Mouse (Mus musculus): ENCODE measurements around the gene Cyct. TPM values are rescaled to one million over a fixed set of nuclear protein-coding genes. Genes with fewer than 3 reads are reported as not detected.

Gene Cyct
- total RNA-seq, 1 experiment: 9.3 TPM

- no peaks in the 10 kb centered on the region for H3K9me3 ChIP-seq (ENCODE audit: control insufficient read depth, insufficient read depth, low read depth, low read length)
- no peak for TF ChIP-seq MAFK (IDR thresholded peaks at IDR 0.05; ENCODE audit: insufficient read depth, low read depth, low read length)
- H3K4me3 ChIP-seq (ENCODE audit: insufficient read depth in 1 of 2, low read depth in 1 of 2, low read length in 2 of 2, poor library complexity in 1 of 2, severe bottlenecking in 1 of 2): no peak overlapping the region
- in situ Hi-C loops (cut with MboI; ENCODE audit: low sequenced_read_pairs in 2 of 2, unreplicated experiment in 2 of 2): no loop called here
- DNase-seq (ENCODE audit: low read depth, low spot score): peak; percentile 53
- H3K4me1 ChIP-seq (ENCODE audit: control insufficient read depth in 2 of 2, insufficient read depth in 2 of 2, low read length in 2 of 2, poor library complexity in 1 of 2): no peaks in the 10 kb centered on the region
- H3K9ac ChIP-seq (ENCODE audit: insufficient read depth, low read depth, low read length, poor library complexity, severe bottlenecking): no peak overlapping the region
- H3K36me3 ChIP-seq (ENCODE audit: control insufficient read depth, insufficient read depth, low read length, poor library complexity, severe bottlenecking): no peaks in the 10 kb centered on the region
- no peak overlapping the region for H3K27ac ChIP-seq (ENCODE audit: insufficient read depth, low read depth, low read length, poor library complexity, severe bottlenecking)
These were observed 1.9 kb upstream of the Cyct start for GRCm38 (mm10) chr2:76362111-76362510.

GRCm38 (mm10) chr2:76347839-76348238 lies 12.4 kb downstream of the Cyct start:
- H3K9ac ChIP-seq (ENCODE audit: insufficient read depth, low read depth, low read length, poor library complexity, severe bottlenecking): no peak overlapping the region
- no peaks in the 10 kb centered on the region for H3K36me3 ChIP-seq (ENCODE audit: control insufficient read depth, insufficient read depth, low read length, poor library complexity, severe bottlenecking)
- no peak overlapping the region for H3K4me3 ChIP-seq (ENCODE audit: insufficient read depth in 1 of 2, low read depth in 1 of 2, low read length in 2 of 2, poor library complexity in 1 of 2, severe bottlenecking in 1 of 2)
- no peak for TF ChIP-seq ZNF384 (IDR thresholded peaks at IDR 0.05; ENCODE audit: low read depth, low read length)
- no peak for TF ChIP-seq ZC3H11A (IDR thresholded peaks at IDR 0.05; ENCODE audit: borderline replicate concordance, low read depth, low read length)
- TF ChIP-seq MAFK (IDR thresholded peaks at IDR 0.05; ENCODE audit: insufficient read depth, low read depth, low read length): no peak
- no peak for TF ChIP-seq HCFC1 (IDR thresholded peaks at IDR 0.05; ENCODE audit: borderline replicate concordance, insufficient read depth, low read length)
- no peak for TF ChIP-seq CHD2 (IDR thresholded peaks at IDR 0.05; ENCODE audit: low read depth, low read length)
- no peaks in the 10 kb centered on the region for H3K9me3 ChIP-seq (ENCODE audit: control insufficient read depth, insufficient read depth, low read depth, low read length)
- in situ Hi-C loops (cut with MboI; ENCODE audit: low sequenced_read_pairs in 2 of 2, unreplicated experiment in 2 of 2): no loop called here
- DNase-seq (ENCODE audit: low read depth, low spot score): no peak
- no peak overlapping the region for H3K27ac ChIP-seq (ENCODE audit: insufficient read depth, low read depth, low read length, poor library complexity, severe bottlenecking)
- H3K4me1 ChIP-seq (ENCODE audit: control insufficient read depth in 2 of 2, insufficient read depth in 2 of 2, low read length in 2 of 2, poor library complexity in 1 of 2): no peaks in the 10 kb centered on the region

GRCm38 (mm10) chr2:76342146-76342545 lies 18.1 kb downstream of the Cyct start:
- Histone ChIP-seq H3K4me1 (ENCODE audit: control insufficient read depth in 2 of 2, insufficient read depth in 2 of 2, low read length in 2 of 2, poor library complexity in 1 of 2) (no peaks in the 10 kb centered on the region), H3K4me3 (ENCODE audit: insufficient read depth in 1 of 2, low read depth in 1 of 2, low read length in 2 of 2, poor library complexity in 1 of 2, severe bottlenecking in 1 of 2) (no peak overlapping the region), H3K27ac (ENCODE audit: insufficient read depth, low read depth, low read length, poor library complexity, severe bottlenecking) (no peak overlapping the region), H3K36me3 (ENCODE audit: control insufficient read depth, insufficient read depth, low read length, poor library complexity, severe bottlenecking) (no peaks in the 10 kb centered on the region), H3K9ac (ENCODE audit: insufficient read depth, low read depth, low read length, poor library complexity, severe bottlenecking) (no peak overlapping the region), H3K9me3 (ENCODE audit: control insufficient read depth, insufficient read depth, low read depth, low read length) (no peaks in the 10 kb centered on the region)
- TF ChIP-seq CHD2 (IDR thresholded peaks at IDR 0.05; ENCODE audit: low read depth, low read length) (no peak), MAFK (IDR thresholded peaks at IDR 0.05; ENCODE audit: insufficient read depth, low read depth, low read length) (no peak), HCFC1 (IDR thresholded peaks at IDR 0.05; ENCODE audit: borderline replicate concordance, insufficient read depth, low read length) (no peak), ZC3H11A (IDR thresholded peaks at IDR 0.05; ENCODE audit: borderline replicate concordance, low read depth, low read length) (no peak), ZNF384 (IDR thresholded peaks at IDR 0.05; ENCODE audit: low read depth, low read length) (no peak)
- DNase-seq (ENCODE audit: low read depth, low spot score): no peak
- in situ Hi-C loops (cut with MboI; ENCODE audit: low sequenced_read_pairs in 2 of 2, unreplicated experiment in 2 of 2): no loop called here

- DNase-seq (ENCODE audit: low read depth, low spot score): peak; percentile 40
- in situ Hi-C loops (cut with MboI; ENCODE audit: low sequenced_read_pairs in 2 of 2, unreplicated experiment in 2 of 2): no loop called here
- H3K9me3 ChIP-seq (ENCODE audit: control insufficient read depth, insufficient read depth, low read depth, low read length): no peaks in the 10 kb centered on the region
- H3K4me1 ChIP-seq (ENCODE audit: control insufficient read depth in 2 of 2, insufficient read depth in 2 of 2, low read length in 2 of 2, poor library complexity in 1 of 2): no peaks in the 10 kb centered on the region; a peak in 1 of 4 replicates
- H3K4me3 ChIP-seq (ENCODE audit: insufficient read depth in 1 of 2, low read depth in 1 of 2, low read length in 2 of 2, poor library complexity in 1 of 2, severe bottlenecking in 1 of 2): peak within 1 kb of the TSS; percentile 60 to 64
- H3K27ac ChIP-seq (ENCODE audit: insufficient read depth, low read depth, low read length, poor library complexity, severe bottlenecking): no peak within 1 kb of the TSS
- TF ChIP-seq HCFC1 (IDR thresholded peaks at IDR 0.05; ENCODE audit: borderline replicate concordance, insufficient read depth, low read length) (no peak), CHD2 (IDR thresholded peaks at IDR 0.05; ENCODE audit: low read depth, low read length) (no peak), ZC3H11A (IDR thresholded peaks at IDR 0.05; ENCODE audit: borderline replicate concordance, low read depth, low read length) (no peak), MAFK (IDR thresholded peaks at IDR 0.05; ENCODE audit: insufficient read depth, low read depth, low read length) (no peak), ZNF384 (IDR thresholded peaks at IDR 0.05; ENCODE audit: low read depth, low read length) (no peak)
- peak within 1 kb of the TSS; percentile 35 for H3K9ac ChIP-seq (ENCODE audit: insufficient read depth, low read depth, low read length, poor library complexity, severe bottlenecking)
- H3K36me3 ChIP-seq (ENCODE audit: control insufficient read depth, insufficient read depth, low read length, poor library complexity, severe bottlenecking): no peaks in the 10 kb centered on the region
These were observed 21.8 kb downstream of the Cyct start, which contains the start of gene Pde11a for GRCm38 (mm10) chr2:76338215-76339156. Gene Pde11a, minus strand, starts transcription at chr2:76338774.
